Mouse (Mus musculus): ENCODE results near the gene Dab1.

DNA sequence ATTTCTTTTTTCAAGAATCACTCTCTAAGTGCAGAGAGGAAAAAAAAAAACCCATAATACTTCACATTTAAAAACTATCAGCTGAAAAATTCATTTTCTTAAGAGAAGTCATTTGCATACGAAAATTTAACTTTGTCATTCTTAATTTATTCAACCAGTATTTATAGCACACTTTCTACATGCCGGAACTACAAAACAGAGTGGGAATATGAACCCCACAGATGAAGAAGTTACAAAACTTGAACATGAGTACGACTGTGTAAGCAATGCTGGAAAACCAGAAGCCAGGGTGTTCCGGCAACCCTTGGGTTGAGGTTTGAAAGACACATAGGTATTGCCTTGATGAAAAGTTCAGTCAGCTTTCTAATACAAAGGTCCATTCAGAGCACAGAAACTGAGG lies 183.3 kb downstream of the Dab1 start:
- TF ChIP-seq NRF1 (IDR thresholded peaks at IDR 0.05; ENCODE audit: insufficient read depth, low read depth, low read length, poor library complexity, severe bottlenecking), result no peak
- no peak for TF ChIP-seq BHLHE40 (IDR thresholded peaks at IDR 0.05; ENCODE audit: borderline replicate concordance, low read depth, low read length)
- no peak for TF ChIP-seq CTCF (IDR thresholded peaks at IDR 0.05 in 2 of 3, conservative IDR thresholded peaks at IDR 0.05 in 1 of 3; ENCODE audit: control insufficient read depth in 1 of 3, insufficient read depth in 1 of 3, low read depth in 2 of 3, low read length in 3 of 3, poor library complexity in 1 of 3, severe bottlenecking in 1 of 3)
- no peak for TF ChIP-seq MEF2A (IDR thresholded peaks at IDR 0.05; ENCODE audit: extremely low read depth, insufficient replicate concordance, low read depth, low read length, poor library complexity, severe bottlenecking)
- TF ChIP-seq POLR2A (IDR thresholded peaks at IDR 0.05; ENCODE audit: control insufficient read depth in 1 of 2, insufficient read depth in 1 of 2, low read depth in 1 of 2, low read length in 2 of 2, poor library complexity in 1 of 2), result no peak
- no peak for TF ChIP-seq TBP (IDR thresholded peaks at IDR 0.05; ENCODE audit: low read depth, low read length)

All from MEL (cell line).